Mouse (Mus musculus) liver, embryonic 15.5 days (tissue): ENCODE data around the gene Tmem108. TPM values are rescaled to one million over a fixed set of nuclear protein-coding genes. Genes with fewer than 3 reads are reported as not detected.

Experiments used
- ATAC-seq: fragments of 200-750 bp; cut with Nextera tagmentation; 2 replicates; pipeline ENCODE4 v1.8.0; 2017; ENCODE audit warnings: moderate number of reproducible peaks, mild to moderate bottlenecking, moderate library complexity; ENCODE audit not compliant: insufficient read depth
- H3K27ac ChIP-seq: fragments of 300-500 bp; sonication (generic); replicated peaks from 2 replicates; pipeline ENCODE4 v1.5.1; 2015; ENCODE audit warnings: mild to moderate bottlenecking, inconsistent platforms
- H3K27me3 ChIP-seq: fragments of 300-500 bp; sonication (generic); 2 replicates; pipeline ENCODE4 v1.6.1; 2015; ENCODE audit warnings: mild to moderate bottlenecking, inconsistent platforms
- H3K36me3 ChIP-seq: fragments of 300-500 bp; sonication (generic); replicated peaks from 2 replicates; pipeline ENCODE4 v1.6.1; 2015; ENCODE audit warnings: moderate library complexity, mild to moderate bottlenecking, inconsistent platforms
- H3K4me1 ChIP-seq: fragments of 300-500 bp; sonication (generic); replicated peaks from 2 replicates; pipeline ENCODE4 v1.6.1; 2015; ENCODE audit warnings: inconsistent platforms
- H3K4me2 ChIP-seq: fragments of 300-500 bp; sonication (generic); 2 replicates; pipeline ENCODE4 v1.6.1; 2015; ENCODE audit warnings: moderate library complexity, mild to moderate bottlenecking, inconsistent platforms
- H3K4me3 ChIP-seq: fragments of 300-500 bp; sonication (generic); replicated peaks from 2 replicates; pipeline ENCODE4 v1.5.1; 2015; ENCODE audit warnings: mild to moderate bottlenecking, inconsistent platforms
- H3K9ac ChIP-seq: fragments of 300-500 bp; sonication (generic); 2 replicates; pipeline ENCODE4 v1.6.1; 2015; ENCODE audit warnings: moderate library complexity, mild to moderate bottlenecking, inconsistent platforms
- H3K9me3 ChIP-seq: fragments of 300-500 bp; sonication (generic); replicated peaks from 2 replicates; pipeline ENCODE4 v1.6.1; 2016; ENCODE audit warnings: inconsistent platforms
- WGBS: fragments of 180-500 bp; shearing (Covaris S2); methylation state at CpG from one replicate; pipeline ENCODE4 v1.1.7; 2015; ENCODE audit warnings: mixed read lengths; ENCODE audit not compliant: insufficient replicate concordance; 5-methylcytosine and 5-hydroxymethylcytosine counted together
- polyA plus RNA-seq: library from polyadenylated mRNA; unstranded; fragments of >200 nt; fragmentation: Nextera tagmentation; extraction: Ambion mirVana; gene quantifications from 2 replicates; pipeline ENCODE4 v1.2.1, GENCODE M21; 2015

Gene Tmem108
- polyA plus RNA-seq, 1 experiment from 2014 or later: 1.1 TPM

DNA sequence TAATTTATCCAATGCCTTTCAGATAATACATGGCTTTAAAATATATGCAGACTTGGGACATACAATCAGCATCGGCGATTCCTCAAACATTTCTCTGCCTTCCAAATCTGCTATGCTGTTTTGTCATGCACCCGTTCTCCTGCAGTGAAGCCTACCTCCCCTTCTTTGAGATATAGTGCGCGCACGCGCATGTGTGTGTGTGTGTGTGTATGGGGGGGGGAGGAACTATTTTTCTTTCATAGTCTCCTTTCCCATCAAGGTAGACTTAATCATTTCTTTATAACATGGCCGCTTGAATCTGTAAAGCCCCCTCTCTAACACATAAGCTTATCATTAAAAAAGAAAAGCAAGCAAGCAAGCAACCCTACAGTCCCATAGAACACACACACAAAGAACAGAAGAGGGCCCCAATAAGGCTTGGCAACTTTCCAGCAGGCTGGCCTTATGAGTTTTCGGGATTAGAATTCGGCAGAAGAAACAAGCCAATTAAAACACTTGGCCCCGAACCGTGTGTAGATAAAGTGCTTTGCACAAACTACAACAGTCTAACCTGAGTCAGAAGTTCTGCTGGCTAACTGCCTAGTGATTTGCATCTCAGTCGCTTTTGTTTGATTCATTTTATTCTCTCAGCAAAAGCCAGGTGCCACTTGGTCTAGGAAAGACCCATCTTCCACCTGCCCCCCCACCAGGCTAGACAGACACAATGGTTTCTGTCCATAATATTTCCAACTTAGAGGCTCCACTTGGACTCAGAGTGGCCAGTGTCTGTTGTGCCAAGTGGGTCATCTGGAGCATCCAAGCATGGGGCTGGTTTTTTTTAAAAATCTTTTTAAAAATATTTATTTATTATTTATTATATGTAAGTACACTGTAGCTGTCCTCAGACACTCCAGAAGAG is 153.2 kb downstream of the Tmem108 start:
- WGBS: 70% methylated on average over 13 of the region's 13 CpGs
- no peaks in the 10 kb centered on the region for H3K4me1 ChIP-seq
- H3K27ac ChIP-seq: no peak overlapping the region

DNA sequence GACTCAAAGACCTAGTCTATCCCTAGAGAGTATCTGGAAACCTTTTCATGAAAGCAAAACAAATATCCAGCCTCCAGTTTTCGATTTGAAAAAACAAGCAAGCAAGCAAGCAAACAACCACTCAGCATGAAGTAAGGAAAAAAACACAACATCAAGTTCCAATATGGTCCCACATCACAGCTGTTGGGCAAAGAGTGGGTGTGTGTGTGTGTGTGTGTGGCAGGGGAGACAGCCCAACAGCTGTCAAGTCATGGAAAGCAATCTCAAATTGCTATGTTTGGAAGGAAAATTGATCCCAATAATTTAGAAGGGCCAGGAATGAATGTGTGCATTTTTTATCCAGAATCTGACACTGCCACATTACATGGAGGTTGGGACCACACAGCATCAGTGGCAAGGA is 155.6 kb downstream of the Tmem108 start:
- ATAC-seq: no peak
- Histone ChIP-seq H3K9me3 (no peaks in the 10 kb centered on the region), H3K27me3 (no peaks in the 10 kb centered on the region), H3K4me1 (no peaks in the 10 kb centered on the region), H3K4me2 (no peak overlapping the region), H3K36me3 (no peaks in the 10 kb centered on the region), H3K4me3 (no peak overlapping the region), H3K27ac (no peak overlapping the region), H3K9ac (no peak overlapping the region)
- WGBS: 54% methylated on average over 1 of the region's 1 CpGs

More for the DNA sequence above, 153.2 kb downstream of the Tmem108 start:
- H3K27me3 ChIP-seq: no peaks in the 10 kb centered on the region
- no peak overlapping the region for H3K9ac ChIP-seq
- H3K36me3 ChIP-seq: no peaks in the 10 kb centered on the region
- no peak overlapping the region for H3K4me3 ChIP-seq
- H3K4me2 ChIP-seq: no peak overlapping the region
- no peaks in the 10 kb centered on the region for H3K9me3 ChIP-seq
- ATAC-seq: no peak

DNA sequence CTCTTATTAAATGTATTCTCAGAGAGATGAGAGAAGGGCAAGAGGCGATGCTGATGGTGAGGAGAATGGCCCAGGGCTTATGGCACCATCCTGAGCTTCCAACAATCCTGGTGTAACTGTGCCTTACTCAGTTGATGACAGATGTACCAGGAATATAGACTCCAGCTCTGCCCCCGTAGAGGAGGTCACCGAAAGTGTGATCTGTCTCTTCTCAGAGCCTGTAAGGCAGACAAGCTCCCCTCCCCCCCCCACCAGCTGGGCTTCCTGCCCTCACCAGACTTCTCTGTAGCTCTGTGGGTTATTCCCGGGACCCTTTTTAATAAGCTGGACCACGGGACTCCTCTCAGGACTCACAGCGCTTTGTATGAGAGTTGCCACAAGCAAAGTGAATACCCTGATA is 157.8 kb downstream of the Tmem108 start:
- H3K27me3 ChIP-seq: no peaks in the 10 kb centered on the region
- H3K9me3 ChIP-seq: no peaks in the 10 kb centered on the region
- 64% methylated on average over 6 of the region's 6 CpGs for WGBS
- no peak overlapping the region for H3K4me2 ChIP-seq
- no peaks in the 10 kb centered on the region for H3K4me1 ChIP-seq
- H3K9ac ChIP-seq: no peak overlapping the region
- no peak overlapping the region for H3K4me3 ChIP-seq
- H3K27ac ChIP-seq: no peak overlapping the region
- H3K36me3 ChIP-seq: no peaks in the 10 kb centered on the region
- ATAC-seq: no peak

DNA sequence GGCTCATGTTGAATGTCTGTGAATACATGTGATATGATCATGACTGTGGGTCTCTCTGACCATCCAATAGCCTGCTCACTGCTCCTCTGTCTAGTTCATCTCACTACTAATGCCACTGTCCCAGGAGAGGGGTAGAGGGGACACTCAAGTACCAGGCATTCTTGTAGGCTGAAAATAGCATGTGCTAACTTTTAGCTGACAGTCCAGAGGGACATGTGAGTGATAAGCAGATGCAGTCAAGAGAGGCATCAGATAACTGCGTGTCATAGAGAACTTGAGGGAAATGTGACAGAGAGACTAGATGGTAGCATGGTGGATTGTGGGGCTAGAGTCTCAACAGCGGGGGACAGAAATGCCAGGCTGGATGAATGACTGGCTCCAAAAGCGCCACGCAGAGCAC is 159.8 kb downstream of the Tmem108 start:
- WGBS: 63% methylated on average over 4 of the region's 4 CpGs
- Histone ChIP-seq H3K4me1 (no peaks in the 10 kb centered on the region), H3K9ac (no peak overlapping the region), H3K9me3 (no peaks in the 10 kb centered on the region), H3K36me3 (no peaks in the 10 kb centered on the region), H3K27me3 (no peaks in the 10 kb centered on the region), H3K27ac (no peak overlapping the region), H3K4me3 (no peak overlapping the region), H3K4me2 (no peak overlapping the region)
- ATAC-seq: no peak

DNA sequence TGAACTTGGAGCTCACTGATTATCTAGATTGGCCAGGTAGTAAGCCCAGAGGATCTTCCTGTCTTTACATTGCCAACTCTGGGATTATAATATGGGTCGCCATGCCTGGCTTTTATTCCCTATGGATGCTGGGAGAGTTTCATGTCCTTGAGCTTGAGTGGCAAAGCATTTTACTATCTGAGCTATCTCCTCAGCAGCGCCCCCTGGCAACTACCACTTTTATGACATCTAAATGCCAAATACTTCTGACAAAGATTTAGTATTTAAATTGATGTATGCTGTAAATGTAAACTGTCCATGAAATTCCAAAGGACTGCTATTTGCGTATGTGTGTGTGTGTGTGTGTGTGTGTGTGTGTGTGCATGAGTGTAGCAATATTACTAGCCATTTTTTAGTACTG is 160.8 kb downstream of the Tmem108 start:
- H3K27me3 ChIP-seq: no peaks in the 10 kb centered on the region

GRCm38 (mm10) chr9:103599908-103600307 is 161.7 kb downstream of the Tmem108 start:
- H3K27me3 ChIP-seq: no peaks in the 10 kb centered on the region

More for the DNA sequence above, 160.8 kb downstream of the Tmem108 start:
- H3K9me3 ChIP-seq: no peaks in the 10 kb centered on the region
- no peaks in the 10 kb centered on the region for H3K4me1 ChIP-seq
- no peak overlapping the region for H3K27ac ChIP-seq
- WGBS: 30% methylated on average over 3 of the region's 3 CpGs
- no peak overlapping the region for H3K9ac ChIP-seq
- H3K36me3 ChIP-seq: no peaks in the 10 kb centered on the region
- H3K4me3 ChIP-seq: no peak overlapping the region
- no peak for ATAC-seq
- no peak overlapping the region for H3K4me2 ChIP-seq

DNA sequence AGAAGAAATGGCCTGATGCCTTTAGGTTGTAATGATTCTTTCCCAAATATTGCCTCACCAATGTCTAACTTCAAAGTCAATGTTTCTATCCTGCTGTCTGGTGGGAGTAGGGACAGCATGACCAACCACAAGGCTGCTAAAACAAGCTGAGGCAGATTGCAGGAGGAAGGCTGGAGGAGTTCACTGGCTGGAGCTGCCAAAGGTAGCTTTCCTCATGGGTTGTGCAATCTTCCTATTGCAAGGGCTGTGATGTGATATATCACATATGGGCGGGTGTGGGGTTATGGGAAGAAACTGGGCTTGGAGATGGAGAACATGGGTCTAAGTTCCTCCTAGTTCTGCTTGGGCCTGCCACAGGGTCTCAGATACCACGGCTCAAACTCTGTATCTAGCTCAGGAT is 163.8 kb downstream of the Tmem108 start:
- Histone ChIP-seq H3K27ac (no peak overlapping the region), H3K4me1 (no peaks in the 10 kb centered on the region), H3K27me3 (no peaks in the 10 kb centered on the region), H3K9ac (no peak overlapping the region), H3K36me3 (no peaks in the 10 kb centered on the region), H3K9me3 (no peaks in the 10 kb centered on the region), H3K4me3 (no peak overlapping the region), H3K4me2 (no peak overlapping the region)
- ATAC-seq: no peak
- WGBS: 46% methylated on average over 2 of the region's 2 CpGs

More at GRCm38 (mm10) chr9:103599908-103600307, 161.7 kb downstream of the Tmem108 start:
- Histone ChIP-seq H3K4me2 (no peak overlapping the region), H3K4me1 (no peaks in the 10 kb centered on the region), H3K9me3 (no peaks in the 10 kb centered on the region), H3K36me3 (no peaks in the 10 kb centered on the region), H3K27ac (no peak overlapping the region), H3K9ac (no peak overlapping the region), H3K4me3 (no peak overlapping the region)
- WGBS: 59% methylated on average over 3 of the region's 3 CpGs
- ATAC-seq: no peak

DNA sequence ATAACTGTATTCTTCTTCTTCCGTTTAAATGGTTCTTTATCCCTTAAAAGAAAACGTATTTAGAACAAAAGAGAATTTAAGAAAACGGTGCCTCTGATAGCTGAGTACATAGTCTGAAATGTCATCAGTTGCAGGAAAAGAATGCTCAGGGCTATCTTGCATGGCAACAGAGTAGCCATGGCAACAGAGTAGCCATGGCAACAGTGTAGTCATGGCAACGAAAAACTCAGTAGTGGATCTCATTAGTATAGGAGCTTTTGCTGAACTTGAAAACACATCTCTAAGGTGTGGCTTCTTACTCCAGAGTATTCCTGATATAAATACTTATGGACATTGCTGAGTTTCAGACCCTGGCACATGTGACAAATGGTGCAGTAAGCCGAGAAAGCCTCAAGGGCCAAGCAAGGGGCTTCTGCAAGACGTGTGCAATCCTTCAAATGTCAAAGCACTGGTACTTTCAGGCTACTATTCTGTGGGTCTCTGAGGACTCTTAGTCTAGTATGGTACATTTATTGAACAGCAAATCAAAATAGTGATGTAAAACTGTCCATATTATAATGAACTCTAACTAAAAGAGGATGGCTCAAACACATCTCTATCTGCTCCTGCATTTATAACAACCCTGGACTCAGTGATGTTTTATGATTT is 166.3 kb downstream of the Tmem108 start:
- no peak for ATAC-seq

DNA sequence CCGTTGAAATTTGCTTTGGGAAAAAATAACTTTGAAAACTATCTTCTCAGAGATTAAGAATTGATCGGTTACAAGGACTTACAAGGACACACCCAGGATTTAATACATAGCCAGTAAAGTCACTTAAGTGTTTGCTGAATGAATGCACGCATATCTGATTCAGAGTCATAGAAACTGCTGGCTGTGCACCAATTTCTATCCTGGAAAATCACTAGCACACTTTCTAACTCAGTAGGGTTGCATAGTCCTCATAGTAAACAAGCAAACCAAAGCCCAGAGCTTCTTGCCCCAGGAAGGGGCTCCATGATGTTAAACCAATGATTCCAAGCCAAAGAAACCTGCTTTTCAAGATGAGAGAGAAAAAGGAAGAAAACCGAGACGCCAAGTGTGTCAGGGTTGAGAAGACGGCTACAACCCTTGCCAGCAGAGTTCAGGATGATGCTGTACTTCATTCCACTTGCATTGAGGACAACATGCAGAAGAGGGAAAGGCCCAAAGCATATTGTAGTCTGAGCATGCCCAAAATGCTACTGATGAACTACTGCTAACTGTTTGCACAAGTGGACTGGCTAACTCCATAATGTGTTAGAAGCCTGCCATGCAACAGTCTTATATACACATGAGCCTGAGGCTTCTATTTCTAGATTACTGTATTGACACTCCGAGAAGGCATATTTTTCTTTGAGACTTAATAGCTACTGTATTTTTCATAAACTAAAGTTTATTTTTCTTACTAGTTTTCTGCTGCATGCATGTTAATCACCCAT is 167.0 kb downstream of the Tmem108 start:
- Histone ChIP-seq H3K4me2 (no peak overlapping the region), H3K4me3 (no peak overlapping the region), H3K9me3 (no peaks in the 10 kb centered on the region), H3K4me1 (no peaks in the 10 kb centered on the region), H3K9ac (no peak overlapping the region), H3K27ac (no peak overlapping the region), H3K27me3 (no peaks in the 10 kb centered on the region), H3K36me3 (no peaks in the 10 kb centered on the region)
- 75% methylated on average over 7 of the region's 7 CpGs for WGBS
- no peak for ATAC-seq

More for the DNA sequence above, 166.3 kb downstream of the Tmem108 start:
- H3K27ac ChIP-seq: no peak overlapping the region
- H3K4me1 ChIP-seq: no peaks in the 10 kb centered on the region
- H3K9me3 ChIP-seq: no peaks in the 10 kb centered on the region
- H3K9ac ChIP-seq: no peak overlapping the region
- H3K4me2 ChIP-seq: no peak overlapping the region
- no peak overlapping the region for H3K4me3 ChIP-seq
- no peaks in the 10 kb centered on the region for H3K36me3 ChIP-seq
- WGBS: 53% methylated on average over 6 of the region's 6 CpGs
- H3K27me3 ChIP-seq: no peaks in the 10 kb centered on the region

DNA sequence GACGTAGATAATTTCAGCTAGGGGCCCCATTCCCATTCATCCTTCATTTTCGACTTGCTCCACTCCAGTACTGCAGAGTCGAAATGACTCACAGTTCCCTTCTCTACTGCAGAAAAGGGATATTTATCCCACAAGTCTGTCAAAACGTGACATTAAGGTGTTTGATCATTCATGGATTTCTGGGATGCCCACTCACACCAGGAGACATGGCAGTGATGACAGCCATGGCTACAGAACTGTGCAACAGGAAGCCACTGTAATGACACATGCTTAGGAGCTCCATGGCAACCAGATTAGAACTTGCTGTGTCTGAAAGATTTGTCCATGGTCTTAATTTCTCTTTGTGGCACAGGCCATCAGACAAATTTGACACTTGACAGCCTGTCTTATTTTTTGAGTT is 168.6 kb downstream of the Tmem108 start:
- Histone ChIP-seq H3K9me3 (no peaks in the 10 kb centered on the region), H3K4me3 (no peak overlapping the region), H3K4me2 (no peak overlapping the region), H3K9ac (no peak overlapping the region), H3K36me3 (no peaks in the 10 kb centered on the region), H3K27me3 (no peaks in the 10 kb centered on the region), H3K4me1 (no peaks in the 10 kb centered on the region), H3K27ac (no peak overlapping the region)
- 53% methylated on average over 4 of the region's 4 CpGs for WGBS
- ATAC-seq: no peak

GRCm38 (mm10) chr9:103591962-103592361 is 169.7 kb downstream of the Tmem108 start:
- ATAC-seq: no peak

More at GRCm38 (mm10) chr9:103591962-103592361, 169.7 kb downstream of the Tmem108 start:
- Histone ChIP-seq H3K27me3 (no peaks in the 10 kb centered on the region), H3K4me2 (no peak overlapping the region), H3K36me3 (no peaks in the 10 kb centered on the region), H3K4me1 (no peaks in the 10 kb centered on the region), H3K27ac (no peak overlapping the region), H3K9me3 (no peaks in the 10 kb centered on the region), H3K9ac (no peak overlapping the region), H3K4me3 (no peak overlapping the region)
- 52% methylated on average over 4 of the region's 4 CpGs for WGBS
